Mouse (Mus musculus): ENCODE data around the gene Hdac9. TPM values are rescaled to one million over a fixed set of nuclear protein-coding genes. Genes with fewer than 3 reads are reported as not detected.

Gene Hdac9
- polyA plus RNA-seq, 1 experiment from 2014 or later, result 12.0 TPM

DNA sequence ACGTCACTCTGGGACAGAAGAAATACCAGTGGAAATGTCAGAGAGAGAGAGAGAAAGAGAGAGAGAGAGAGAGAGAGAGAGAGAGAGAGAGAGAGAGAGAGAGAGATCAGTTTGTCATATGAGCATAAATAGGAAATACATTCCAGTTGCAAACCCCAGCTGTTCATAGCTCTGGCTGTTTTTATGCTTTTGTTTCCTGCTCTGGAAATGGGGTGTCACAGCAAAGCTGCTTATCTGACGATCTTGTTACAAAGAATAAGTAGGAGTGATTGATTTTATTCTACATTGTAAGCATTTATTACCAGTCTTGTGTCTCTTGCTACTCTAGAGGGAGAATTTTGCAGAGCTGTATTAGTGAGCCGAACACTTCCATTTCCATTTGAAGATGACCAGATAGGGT lies 762.1 kb downstream of the Hdac9 start:
- no peak for ATAC-seq (ENCODE audit: low FRiP score)
- no peak overlapping the region for H3K27ac ChIP-seq
- 72% methylated on average over 3 of the region's 3 CpGs for WGBS

DNA sequence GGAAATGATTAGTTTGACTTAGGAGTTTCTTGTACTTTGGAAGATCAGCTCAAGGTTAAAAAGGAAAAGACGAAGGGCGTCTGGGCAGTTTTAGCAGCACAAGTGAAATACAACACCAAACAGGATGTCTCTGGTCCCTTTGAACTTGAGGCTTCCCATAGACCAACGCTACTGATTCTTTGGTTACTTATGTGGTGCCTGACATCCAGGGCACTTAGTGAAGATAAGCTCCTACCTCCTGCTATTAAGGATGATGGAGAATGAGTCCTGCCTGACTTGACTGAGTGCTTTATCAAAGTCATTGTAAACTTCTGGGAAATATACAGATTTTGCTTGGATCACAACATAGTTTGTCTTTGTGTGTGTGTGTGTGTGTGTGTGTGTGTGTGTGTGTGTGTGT lies 765.6 kb downstream of the Hdac9 start:
- H3K36me3 ChIP-seq (replicated peaks; ENCODE audit: control insufficient read depth, insufficient read depth), result no peaks in the 10 kb centered on the region
- H3K27ac ChIP-seq, result no peak overlapping the region
- no peak overlapping the region for H3K9ac ChIP-seq
- H3K4me1 ChIP-seq (replicated peaks; ENCODE audit: control insufficient read depth, insufficient read depth, low read length), result no peaks in the 10 kb centered on the region
- H3K4me3 ChIP-seq (replicated peaks; ENCODE audit: low read length), result no peak overlapping the region
- no peaks in the 10 kb centered on the region for H3K27me3 ChIP-seq (ENCODE audit: control insufficient read depth, insufficient read depth, low read length)
- DNase-seq (ENCODE audit: low spot score) (no peak), ATAC-seq (ENCODE audit: low FRiP score) (no peak)
- WGBS, result 88% methylated on average over 3 of the region's 3 CpGs
- H3K9me3 ChIP-seq (ENCODE audit: control insufficient read depth, low read length), result no peaks in the 10 kb centered on the region
- no peak overlapping the region for H3K4me2 ChIP-seq (replicated peaks)

More for the DNA sequence above, 762.1 kb downstream of the Hdac9 start:
- Histone ChIP-seq H3K4me1 (replicated peaks; ENCODE audit: control insufficient read depth, insufficient read depth, low read length) (no peaks in the 10 kb centered on the region), H3K9me3 (ENCODE audit: control insufficient read depth, low read length) (no peaks in the 10 kb centered on the region), H3K4me2 (replicated peaks) (no peak overlapping the region), H3K27me3 (ENCODE audit: control insufficient read depth, insufficient read depth, low read length) (no peaks in the 10 kb centered on the region), H3K9ac (no peak overlapping the region), H3K4me3 (replicated peaks; ENCODE audit: low read length) (no peak overlapping the region), H3K36me3 (replicated peaks; ENCODE audit: control insufficient read depth, insufficient read depth) (no peaks in the 10 kb centered on the region)
- DNase-seq (ENCODE audit: low spot score), result no peak

DNA sequence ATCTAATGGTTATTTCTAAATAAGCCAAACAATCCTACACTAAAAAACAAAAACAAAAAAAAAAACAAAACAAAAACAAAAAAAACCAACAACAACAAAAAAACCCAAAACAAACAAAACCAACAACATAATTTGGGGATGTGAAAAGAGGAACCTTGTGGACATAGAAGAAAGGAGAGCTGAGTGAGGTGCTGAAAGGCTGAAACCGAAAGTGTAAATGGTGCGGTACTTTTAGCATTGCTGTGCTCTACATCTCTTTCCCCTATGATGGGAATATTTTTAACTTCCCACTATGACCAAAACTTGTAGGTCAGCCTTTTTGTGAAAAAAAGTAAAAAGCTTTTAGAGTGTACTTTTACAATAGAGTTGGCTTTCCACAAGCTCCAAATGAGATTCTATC lies 774.2 kb downstream of the Hdac9 start:
- H3K9me3 ChIP-seq (ENCODE audit: control insufficient read depth, low read length), result no peaks in the 10 kb centered on the region
- no peak overlapping the region for H3K4me2 ChIP-seq (replicated peaks)
- WGBS, result 89% methylated on average over 2 of the region's 2 CpGs
- no peak for ATAC-seq (ENCODE audit: low FRiP score)
- H3K36me3 ChIP-seq (replicated peaks; ENCODE audit: control insufficient read depth, insufficient read depth), result no peaks in the 10 kb centered on the region
- DNase-seq (ENCODE audit: low spot score), result no peak
- H3K27ac ChIP-seq, result no peak overlapping the region
- no peaks in the 10 kb centered on the region for H3K4me1 ChIP-seq (replicated peaks; ENCODE audit: control insufficient read depth, insufficient read depth, low read length)
- H3K4me3 ChIP-seq (replicated peaks; ENCODE audit: low read length), result no peak overlapping the region
- no peak overlapping the region for H3K9ac ChIP-seq
- no peaks in the 10 kb centered on the region for H3K27me3 ChIP-seq (ENCODE audit: control insufficient read depth, insufficient read depth, low read length)

DNA sequence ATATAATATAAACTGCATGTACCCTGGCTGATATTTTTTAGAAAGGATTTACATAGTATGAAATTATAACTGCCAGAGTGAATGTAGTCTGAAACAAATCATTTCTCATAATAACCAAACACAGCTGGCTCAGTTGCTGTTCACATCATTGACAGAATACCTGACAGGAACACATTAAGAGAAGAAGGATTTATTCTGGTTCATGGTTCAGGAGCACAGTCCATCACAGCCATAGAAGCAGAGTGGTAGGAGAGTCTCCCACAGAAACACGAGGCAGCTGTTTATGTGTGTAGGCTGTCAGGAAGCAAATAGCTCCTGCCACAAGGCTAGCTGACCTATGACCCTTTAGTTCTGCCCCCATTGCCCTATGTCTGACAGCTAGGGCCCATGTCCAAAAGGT lies 803.6 kb downstream of the Hdac9 start:
- Histone ChIP-seq H3K9me3 (ENCODE audit: control insufficient read depth, low read length) (no peaks in the 10 kb centered on the region), H3K4me3 (replicated peaks; ENCODE audit: low read length) (no peak overlapping the region), H3K4me1 (replicated peaks; ENCODE audit: control insufficient read depth, insufficient read depth, low read length) (no peaks in the 10 kb centered on the region), H3K36me3 (replicated peaks; ENCODE audit: control insufficient read depth, insufficient read depth) (no peaks in the 10 kb centered on the region), H3K27ac (no peak overlapping the region), H3K9ac (no peak overlapping the region), H3K27me3 (ENCODE audit: control insufficient read depth, insufficient read depth, low read length) (no peaks in the 10 kb centered on the region), H3K4me2 (replicated peaks) (no peak overlapping the region)
- ATAC-seq (ENCODE audit: low FRiP score), result no peak
- no peak for DNase-seq (ENCODE audit: low spot score)
- 28% methylated on average over 1 of the region's 1 CpGs for WGBS

DNA sequence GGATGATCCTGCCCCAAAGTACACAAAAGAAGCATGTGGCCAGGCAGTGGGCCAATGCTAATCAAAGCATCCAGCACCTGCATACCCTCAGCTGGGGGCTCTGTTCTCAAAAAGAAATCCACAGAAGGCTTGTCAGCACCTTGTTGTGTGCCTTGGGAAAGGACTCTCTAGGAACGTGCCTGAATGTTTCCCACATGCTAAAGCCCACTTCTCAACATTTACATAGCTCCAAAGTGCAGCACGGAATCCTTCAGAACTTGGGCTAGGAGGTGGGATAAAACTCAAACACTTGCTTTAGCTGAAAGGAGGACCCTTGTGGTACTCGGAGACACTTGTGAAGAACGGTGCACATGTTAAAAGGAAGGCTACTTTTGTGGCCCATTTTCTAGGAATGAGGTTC lies 823.9 kb downstream of the Hdac9 start:
- H3K9me3 ChIP-seq (ENCODE audit: control insufficient read depth, low read length), result no peaks in the 10 kb centered on the region
- no peak overlapping the region for H3K27ac ChIP-seq
- no peaks in the 10 kb centered on the region for H3K27me3 ChIP-seq (ENCODE audit: control insufficient read depth, insufficient read depth, low read length)
- DNase-seq (ENCODE audit: low spot score) (no peak), ATAC-seq (ENCODE audit: low FRiP score) (no peak)
- no peak overlapping the region for H3K4me3 ChIP-seq (replicated peaks; ENCODE audit: low read length)
- H3K36me3 ChIP-seq (replicated peaks; ENCODE audit: control insufficient read depth, insufficient read depth), result no peaks in the 10 kb centered on the region
- H3K4me1 ChIP-seq (replicated peaks; ENCODE audit: control insufficient read depth, insufficient read depth, low read length), result no peaks in the 10 kb centered on the region
- 79% methylated on average over 4 of the region's 4 CpGs for WGBS
- no peak overlapping the region for H3K4me2 ChIP-seq (replicated peaks)
- H3K9ac ChIP-seq, result no peak overlapping the region

DNA sequence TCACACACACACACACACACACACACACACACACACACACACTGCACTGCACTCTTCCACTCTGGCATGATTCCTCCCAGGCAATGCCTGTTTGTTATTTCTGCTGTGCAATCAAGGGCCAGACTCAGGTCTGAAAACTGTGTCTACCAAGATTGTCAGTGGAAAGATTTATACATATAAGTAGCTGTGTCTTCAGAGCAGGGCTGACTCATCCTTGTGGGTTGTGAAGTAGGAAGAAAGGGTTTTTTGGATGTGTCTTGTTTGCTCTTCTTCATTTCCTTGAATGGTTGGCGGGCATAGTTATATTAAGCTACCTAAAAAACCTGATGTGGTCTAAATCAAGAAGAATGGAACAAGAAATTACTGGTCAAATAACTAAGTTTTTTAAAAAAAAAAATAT lies 825.0 kb downstream of the Hdac9 start:
- Histone ChIP-seq H3K9ac (no peak overlapping the region), H3K27me3 (ENCODE audit: control insufficient read depth, insufficient read depth, low read length) (no peaks in the 10 kb centered on the region), H3K9me3 (ENCODE audit: control insufficient read depth, low read length) (no peaks in the 10 kb centered on the region), H3K27ac (no peak overlapping the region), H3K4me1 (replicated peaks; ENCODE audit: control insufficient read depth, insufficient read depth, low read length) (no peaks in the 10 kb centered on the region), H3K36me3 (replicated peaks; ENCODE audit: control insufficient read depth, insufficient read depth) (no peaks in the 10 kb centered on the region), H3K4me2 (replicated peaks) (no peak overlapping the region), H3K4me3 (replicated peaks; ENCODE audit: low read length) (no peak overlapping the region)
- no peak for DNase-seq (ENCODE audit: low spot score)
- no peak for ATAC-seq (ENCODE audit: low FRiP score)
- 95% methylated on average over 1 of the region's 1 CpGs for WGBS

DNA sequence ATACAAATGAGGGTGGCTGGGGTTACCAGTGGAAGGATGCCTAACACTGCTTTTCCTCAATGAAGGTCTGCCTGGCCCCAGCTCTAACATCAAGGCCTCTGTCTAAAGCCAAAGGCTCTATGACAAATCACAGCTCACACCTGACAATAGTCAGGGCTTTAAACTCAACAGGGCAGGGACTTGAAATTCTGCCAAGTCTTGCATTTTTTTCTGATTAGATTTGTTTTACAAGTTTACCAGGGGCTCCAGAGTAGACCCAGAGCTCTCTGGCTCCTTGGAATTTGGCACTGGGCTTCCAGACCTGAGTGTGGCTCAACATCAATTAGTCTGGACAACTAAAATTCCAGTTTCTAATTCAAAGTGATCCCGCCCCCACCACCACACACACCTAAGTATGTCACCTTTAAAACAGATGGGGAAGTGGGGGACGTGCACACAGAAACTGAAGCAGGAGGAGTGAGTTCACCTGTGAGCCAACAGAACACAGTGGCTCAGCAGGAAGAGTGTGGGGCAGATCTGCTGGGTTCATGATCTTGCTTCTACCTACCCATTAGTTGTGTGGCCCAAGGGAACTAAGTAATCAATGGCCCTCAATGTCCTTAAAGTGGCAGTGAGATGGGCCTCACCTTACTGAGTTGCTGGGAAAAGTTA lies 829.5 kb downstream of the Hdac9 start:
- H3K9ac ChIP-seq, result no peak overlapping the region
- ATAC-seq (ENCODE audit: low FRiP score), result no peak
- no peak overlapping the region for H3K27ac ChIP-seq
- no peak overlapping the region for H3K4me3 ChIP-seq (replicated peaks; ENCODE audit: low read length)
- H3K4me2 ChIP-seq (replicated peaks), result no peak overlapping the region
- H3K27me3 ChIP-seq (ENCODE audit: control insufficient read depth, insufficient read depth, low read length), result no peaks in the 10 kb centered on the region
- H3K36me3 ChIP-seq (replicated peaks; ENCODE audit: control insufficient read depth, insufficient read depth), result no peaks in the 10 kb centered on the region
- H3K9me3 ChIP-seq (ENCODE audit: control insufficient read depth, low read length), result no peaks in the 10 kb centered on the region
- H3K4me1 ChIP-seq (replicated peaks; ENCODE audit: control insufficient read depth, insufficient read depth, low read length), result no peaks in the 10 kb centered on the region
- no peak for DNase-seq (ENCODE audit: low spot score)
- 92% methylated on average over 2 of the region's 2 CpGs for WGBS

DNA sequence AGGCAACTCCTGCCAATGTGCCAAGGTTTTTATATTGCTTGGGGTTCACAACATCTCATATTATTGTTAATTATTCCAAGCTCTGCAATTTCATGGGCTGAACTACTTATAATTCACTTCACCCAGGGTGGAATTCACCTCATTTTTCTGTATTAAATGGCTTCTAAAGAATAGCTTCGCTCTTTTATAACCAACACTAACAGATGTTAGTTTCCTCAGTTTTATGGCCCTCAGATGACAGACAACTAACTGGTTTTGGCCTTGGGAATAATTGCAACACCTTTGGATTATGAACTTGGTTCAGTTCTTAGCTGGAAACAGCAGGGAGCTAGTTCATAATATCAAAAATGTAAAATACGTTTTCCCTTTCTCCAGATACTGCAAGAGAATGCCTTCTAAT lies 839.9 kb downstream of the Hdac9 start:
- no peak for ATAC-seq (ENCODE audit: low FRiP score)

DNA sequence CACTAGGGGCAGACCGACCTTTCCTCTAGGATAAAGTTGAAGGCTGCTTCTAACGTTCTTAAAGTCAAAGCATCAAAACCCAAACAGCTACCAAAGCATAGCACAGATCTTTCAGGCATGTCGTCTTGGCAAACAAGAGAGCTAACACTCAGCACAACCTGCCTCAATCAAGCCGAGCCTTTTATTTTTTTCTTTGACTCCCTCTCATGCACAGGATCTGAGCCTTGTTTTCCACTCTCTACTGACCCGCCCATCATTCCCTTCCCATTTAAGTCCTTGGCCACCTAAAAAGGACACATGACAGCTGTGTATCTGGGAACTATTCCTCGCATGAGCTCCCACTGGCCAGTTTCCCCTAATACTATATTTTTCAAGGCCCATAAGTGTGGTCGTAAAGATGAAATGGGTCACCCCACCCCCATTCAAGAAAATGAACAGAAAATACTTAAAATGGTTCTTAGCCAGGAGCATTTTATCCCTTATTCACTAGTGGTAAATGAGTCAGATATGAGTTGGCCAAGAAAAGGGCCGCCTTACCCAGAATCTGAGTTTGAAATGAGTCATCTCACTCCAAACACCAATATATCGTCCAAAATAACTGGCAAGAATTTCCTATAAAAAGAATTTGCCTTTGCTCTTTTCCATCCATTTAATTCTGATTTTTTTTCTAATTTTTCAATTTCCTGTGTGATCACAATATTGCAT lies 840.9 kb downstream of the Hdac9 start:
- Histone ChIP-seq H3K27ac (no peak overlapping the region), H3K36me3 (replicated peaks; ENCODE audit: control insufficient read depth, insufficient read depth) (no peaks in the 10 kb centered on the region), H3K4me3 (replicated peaks; ENCODE audit: low read length) (no peak overlapping the region), H3K9me3 (ENCODE audit: control insufficient read depth, low read length) (no peaks in the 10 kb centered on the region), H3K4me2 (replicated peaks) (no peak overlapping the region), H3K9ac (no peak overlapping the region), H3K27me3 (ENCODE audit: control insufficient read depth, insufficient read depth, low read length) (no peaks in the 10 kb centered on the region), H3K4me1 (replicated peaks; ENCODE audit: control insufficient read depth, insufficient read depth, low read length) (no peaks in the 10 kb centered on the region)
- WGBS, result 80% methylated on average over 9 of the region's 9 CpGs
- no peak for ATAC-seq (ENCODE audit: low FRiP score)
- DNase-seq (ENCODE audit: low spot score), result no peak

More for the DNA sequence above, 839.9 kb downstream of the Hdac9 start:
- no peak overlapping the region for H3K9ac ChIP-seq
- no peaks in the 10 kb centered on the region for H3K4me1 ChIP-seq (replicated peaks; ENCODE audit: control insufficient read depth, insufficient read depth, low read length)
- H3K4me2 ChIP-seq (replicated peaks), result no peak overlapping the region
- H3K9me3 ChIP-seq (ENCODE audit: control insufficient read depth, low read length), result no peaks in the 10 kb centered on the region
- no peak overlapping the region for H3K27ac ChIP-seq
- 85% methylated on average over 2 of the region's 2 CpGs for WGBS
- no peaks in the 10 kb centered on the region for H3K36me3 ChIP-seq (replicated peaks; ENCODE audit: control insufficient read depth, insufficient read depth)
- H3K4me3 ChIP-seq (replicated peaks; ENCODE audit: low read length), result no peak overlapping the region
- no peak for DNase-seq (ENCODE audit: low spot score)
- no peaks in the 10 kb centered on the region for H3K27me3 ChIP-seq (ENCODE audit: control insufficient read depth, insufficient read depth, low read length)

Data from hindbrain, embryonic 14.5 days (tissue).